Mouse (Mus musculus): ENCODE data around the gene Smad6. TPM values are rescaled to one million over a fixed set of nuclear protein-coding genes. Genes with fewer than 3 reads are reported as not detected.

Smad6 gene
- 7.2 and 10.6 TPM in 2 replicates for polyA plus RNA-seq (2015; fragmentation: Nextera tagmentation; extraction: Ambion mirVana)

- TF ChIP-seq CTCF (IDR thresholded peaks at IDR 0.05; ENCODE audit: low read depth), result peak; percentile 44
- DNase-seq (ENCODE audit: low spot score) (peak; percentile 99), ATAC-seq (replicated peaks; ENCODE audit: low FRiP score, low read depth) (peak; percentile 70)
- Histone ChIP-seq H3K27ac (peak within 1 kb of the TSS; percentile 97), H3K4me2 (ENCODE audit: low read length) (peak within 1 kb of the TSS; percentile 94), H3K4me3 (replicated peaks; ENCODE audit: low read depth, low read length) (peak within 1 kb of the TSS; percentile 81), H3K27me3 (ENCODE audit: insufficient read depth, low read length) (no peaks in the 10 kb centered on the region), H3K4me1 (replicated peaks; ENCODE audit: insufficient read depth, low read length) (peaks cover 23% of the 10 kb centered on the region; the same call in 1 of the 2 replicates), H3K9me3 (replicated peaks; ENCODE audit: low read length) (no peaks in the 10 kb centered on the region), H3K36me3 (ENCODE audit: insufficient read depth, low read length) (no peaks in the 10 kb centered on the region), H3K9ac (ENCODE audit: low read depth, low read length) (peak within 1 kb of the TSS; percentile 98)
- under 1% methylated on average over 56 of the region's 60 CpGs for WGBS
Observed at GRCm38 (mm10) chr9:64021853-64022561, at the start of gene Smad6. Gene Smad6 (minus strand): TSS chr9:64022059.

- no peak overlapping the region for H3K4me2 ChIP-seq (ENCODE audit: low read length)
- no peaks in the 10 kb centered on the region for H3K9me3 ChIP-seq (replicated peaks; ENCODE audit: low read length)
- H3K27me3 ChIP-seq (ENCODE audit: insufficient read depth, low read length), result no peaks in the 10 kb centered on the region
- peaks cover 13% of the 10 kb centered on the region; the same call in 1 of the 2 replicates for H3K4me1 ChIP-seq (replicated peaks; ENCODE audit: insufficient read depth, low read length)
- no peak for ATAC-seq (replicated peaks; ENCODE audit: low FRiP score, low read depth)
- WGBS, result 90% methylated on average over 5 of the region's 5 CpGs
- no peaks in the 10 kb centered on the region for H3K36me3 ChIP-seq (ENCODE audit: insufficient read depth, low read length)
- TF ChIP-seq CTCF (IDR thresholded peaks at IDR 0.05; ENCODE audit: low read depth), result no peak
- H3K4me3 ChIP-seq (replicated peaks; ENCODE audit: low read depth, low read length), result no peak overlapping the region
- H3K27ac ChIP-seq, result no peak overlapping the region
- no peak for DNase-seq (ENCODE audit: low spot score)
- no peak overlapping the region for H3K9ac ChIP-seq (ENCODE audit: low read depth, low read length)
Observed at GRCm38 (mm10) chr9:64070674-64071073, 48.8 kb upstream of the Smad6 start.

GRCm38 (mm10) chr9:64069131-64069530, 47.3 kb upstream of the Smad6 start:
- Histone ChIP-seq H3K9ac (ENCODE audit: low read depth, low read length) (no peak overlapping the region), H3K4me3 (replicated peaks; ENCODE audit: low read depth, low read length) (no peak overlapping the region), H3K36me3 (ENCODE audit: insufficient read depth, low read length) (no peaks in the 10 kb centered on the region), H3K27me3 (ENCODE audit: insufficient read depth, low read length) (no peaks in the 10 kb centered on the region), H3K27ac (no peak overlapping the region), H3K4me2 (ENCODE audit: low read length) (no peak overlapping the region), H3K4me1 (replicated peaks; ENCODE audit: insufficient read depth, low read length) (peaks cover 13% of the 10 kb centered on the region; the same call in 1 of the 2 replicates), H3K9me3 (replicated peaks; ENCODE audit: low read length) (no peaks in the 10 kb centered on the region)
- ATAC-seq (replicated peaks; ENCODE audit: low FRiP score, low read depth) (no peak), DNase-seq (ENCODE audit: low spot score) (no peak)
- no peak for TF ChIP-seq CTCF (IDR thresholded peaks at IDR 0.05; ENCODE audit: low read depth)
- 88% methylated on average over 5 of the region's 5 CpGs for WGBS

DNA sequence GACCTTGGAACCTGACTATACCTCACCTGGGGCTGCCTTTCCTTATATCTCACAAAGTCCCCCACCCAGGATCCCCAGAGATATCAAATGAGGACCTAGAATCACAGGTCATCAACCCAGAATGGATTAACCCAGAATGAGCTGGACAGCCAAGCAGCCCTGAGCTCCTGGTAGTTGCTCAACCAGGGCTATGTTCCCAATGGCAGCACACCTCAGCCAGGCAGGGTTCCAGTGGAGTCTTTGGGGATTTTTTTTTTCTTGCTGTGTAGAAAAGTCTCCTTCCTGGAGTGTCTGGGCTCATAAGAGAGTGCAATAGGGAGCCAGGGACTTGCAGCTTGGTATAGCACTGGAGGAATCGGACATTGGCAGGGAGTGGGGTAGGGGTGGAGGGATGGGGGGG, 46.7 kb upstream of the Smad6 start:
- H3K4me2 ChIP-seq (ENCODE audit: low read length), result no peak overlapping the region
- no peak for ATAC-seq (replicated peaks; ENCODE audit: low FRiP score, low read depth)
- H3K9me3 ChIP-seq (replicated peaks; ENCODE audit: low read length), result no peaks in the 10 kb centered on the region
- no peak overlapping the region for H3K27ac ChIP-seq
- H3K9ac ChIP-seq (ENCODE audit: low read depth, low read length), result no peak overlapping the region
- H3K27me3 ChIP-seq (ENCODE audit: insufficient read depth, low read length), result no peaks in the 10 kb centered on the region
- DNase-seq (ENCODE audit: low spot score), result no peak
- TF ChIP-seq CTCF (IDR thresholded peaks at IDR 0.05; ENCODE audit: low read depth), result no peak
- 100% methylated on average over 1 of the region's 1 CpGs for WGBS
- H3K36me3 ChIP-seq (ENCODE audit: insufficient read depth, low read length), result no peaks in the 10 kb centered on the region
- H3K4me1 ChIP-seq (replicated peaks; ENCODE audit: insufficient read depth, low read length), result peaks cover 13% of the 10 kb centered on the region; the same call in 1 of the 2 replicates
- no peak overlapping the region for H3K4me3 ChIP-seq (replicated peaks; ENCODE audit: low read depth, low read length)

- Histone ChIP-seq H3K9ac (ENCODE audit: low read depth, low read length) (no peak overlapping the region), H3K9me3 (replicated peaks; ENCODE audit: low read length) (no peaks in the 10 kb centered on the region), H3K27me3 (ENCODE audit: insufficient read depth, low read length) (no peaks in the 10 kb centered on the region), H3K4me1 (replicated peaks; ENCODE audit: insufficient read depth, low read length) (peaks cover 13% of the 10 kb centered on the region; the same call in 1 of the 2 replicates), H3K36me3 (ENCODE audit: insufficient read depth, low read length) (no peaks in the 10 kb centered on the region), H3K27ac (peak overlapping the region; percentile 83), H3K4me2 (ENCODE audit: low read length) (no peak overlapping the region), H3K4me3 (replicated peaks; ENCODE audit: low read depth, low read length) (no peak overlapping the region)
- no peak for TF ChIP-seq CTCF (IDR thresholded peaks at IDR 0.05; ENCODE audit: low read depth)
- ATAC-seq (replicated peaks; ENCODE audit: low FRiP score, low read depth) (no peak), DNase-seq (ENCODE audit: low spot score) (no peak)
- 76% methylated on average over 5 of the region's 5 CpGs for WGBS
Observed at GRCm38 (mm10) chr9:64067787-64068186, 45.9 kb upstream of the Smad6 start.

- peak overlapping the region; percentile 13 for H3K4me3 ChIP-seq (replicated peaks; ENCODE audit: low read depth, low read length)
- peaks cover 13% of the 10 kb centered on the region; the same call in 1 of the 2 replicates for H3K4me1 ChIP-seq (replicated peaks; ENCODE audit: insufficient read depth, low read length)
- peak overlapping the region; percentile 49 for H3K9ac ChIP-seq (ENCODE audit: low read depth, low read length)
- H3K9me3 ChIP-seq (replicated peaks; ENCODE audit: low read length), result no peaks in the 10 kb centered on the region
- H3K27ac ChIP-seq, result peak overlapping the region; percentile 48; the same call in 1 of the 2 replicates
- 4% methylated on average over 30 of the region's 30 CpGs for WGBS
- peak; percentile 57 for DNase-seq (ENCODE audit: low spot score)
- TF ChIP-seq CTCF (IDR thresholded peaks at IDR 0.05; ENCODE audit: low read depth), result no peak
- no peaks in the 10 kb centered on the region for H3K36me3 ChIP-seq (ENCODE audit: insufficient read depth, low read length)
- ATAC-seq (replicated peaks; ENCODE audit: low FRiP score, low read depth), result 0 out of 2 replicates have a peak, but pooled peaks have one; percentile 40
- peak overlapping the region; percentile 63 for H3K4me2 ChIP-seq (ENCODE audit: low read length)
- H3K27me3 ChIP-seq (ENCODE audit: insufficient read depth, low read length), result no peaks in the 10 kb centered on the region
Observed at GRCm38 (mm10) chr9:64060033-64060539, 38.2 kb upstream of the Smad6 start.
